Mouse (Mus musculus): Measurements from ENCODE around the gene Irf6.

- no peak for TF ChIP-seq POLR2AphosphoS5 (IDR thresholded peaks at IDR 0.05; ENCODE audit: insufficient replicate concordance, low read depth, low read length)
- no peak for TF ChIP-seq CTCF (IDR thresholded peaks at IDR 0.05; ENCODE audit: low read depth, low read length)
- TF ChIP-seq GATA1 (IDR thresholded peaks at IDR 0.05; ENCODE audit: borderline replicate concordance, low read length), result no peak
These were observed 45.4 kb downstream of the Irf6 start for GRCm38 (mm10) chr1:193198312-193198711.

Data from G1E (cell line).